Mouse (Mus musculus): ENCODE measurements around the gene Dph7.
A peak's percentile ranks its signal among the peaks of the same experiment; 100 is the strongest.
"Not testable (repeated sequence)": the region's sequence is repeated elsewhere in the genome, so short reads cannot be mapped to it uniquely, and the experiment has no call there.

The Dph7 gene

GRCm38 (mm10) chr2:24962304-24963000 lies at the start of gene Dph7:
Dph7 (plus strand) TSS chr2:24962400.
- DNase-seq, result peak; percentile 82

DNA sequence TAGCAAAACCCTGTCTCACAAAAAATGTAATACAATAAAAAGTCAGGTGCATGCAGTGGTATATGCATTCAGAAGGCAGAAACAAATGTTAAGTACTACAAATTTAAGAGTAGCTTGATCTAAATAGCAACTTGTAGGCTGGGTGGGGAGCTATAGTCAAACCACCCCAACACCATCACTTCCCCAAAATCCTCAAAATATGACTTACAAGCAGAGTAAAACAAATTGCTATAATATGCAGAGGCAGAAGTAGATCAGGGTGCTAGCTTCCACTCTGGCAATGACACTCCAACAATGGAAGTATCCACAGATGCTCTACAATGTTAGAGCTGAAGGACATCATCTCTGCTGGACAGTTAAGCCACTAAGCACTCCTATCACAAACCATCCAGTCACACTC lies 49.6 kb upstream of the Dph7 start:
- no peak for DNase-seq

DNA sequence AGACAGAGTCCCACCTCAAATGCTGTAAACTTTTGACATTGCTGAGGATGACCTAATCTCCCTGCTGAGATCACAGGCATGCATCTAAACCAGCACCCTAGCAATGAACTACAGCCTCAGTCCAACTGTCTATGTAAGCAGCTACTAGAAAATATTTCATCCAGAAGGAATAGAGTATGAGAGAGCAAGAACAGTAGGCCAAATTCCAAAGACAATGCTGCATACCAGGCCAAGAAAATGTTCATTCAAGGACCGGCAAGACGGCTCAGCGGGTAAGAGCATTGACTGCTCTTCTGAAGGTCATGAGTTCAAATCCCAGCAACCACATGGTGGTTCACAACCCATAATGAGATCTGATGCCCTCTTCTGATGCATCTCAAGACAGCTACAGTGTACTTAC lies 47.4 kb upstream of the Dph7 start:
- no peak for DNase-seq

- peak; percentile 96 for DNase-seq
Measured at GRCm38 (mm10) chr2:24918930-24919838, 43.0 kb upstream of the Dph7 start, which contains the start of gene Ehmt1. Ehmt1 (minus strand) TSS chr2:24919614.

GRCm38 (mm10) chr2:24919839-24920175 lies 42.4 kb upstream of the Dph7 start:
- no peak for DNase-seq

DNA sequence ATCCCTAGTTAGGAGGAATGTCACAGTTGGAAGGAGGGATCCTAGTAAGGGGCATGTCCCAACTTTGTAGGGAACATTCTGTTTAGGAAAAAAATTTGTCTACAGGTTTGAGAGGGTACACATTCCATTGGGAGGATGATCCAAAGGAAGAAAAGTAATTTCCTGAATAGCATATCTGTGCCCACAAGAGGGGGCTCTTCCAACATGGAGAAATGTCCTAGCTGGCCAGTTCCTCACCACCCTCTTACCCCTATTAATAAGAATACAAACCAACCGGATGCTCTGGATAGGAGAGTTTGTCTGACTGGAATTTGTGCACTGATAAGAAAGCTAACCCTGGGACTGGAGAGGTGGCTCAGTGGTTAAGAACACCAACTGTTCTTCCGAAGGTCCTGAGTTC lies 38.6 kb upstream of the Dph7 start:
- DNase-seq, result no peak

- no peak for DNase-seq
Measured at GRCm38 (mm10) chr2:24925284-24925683, 36.9 kb upstream of the Dph7 start.

- no peak for DNase-seq
Measured at GRCm38 (mm10) chr2:24926345-24926964, 35.7 kb upstream of the Dph7 start.

DNA sequence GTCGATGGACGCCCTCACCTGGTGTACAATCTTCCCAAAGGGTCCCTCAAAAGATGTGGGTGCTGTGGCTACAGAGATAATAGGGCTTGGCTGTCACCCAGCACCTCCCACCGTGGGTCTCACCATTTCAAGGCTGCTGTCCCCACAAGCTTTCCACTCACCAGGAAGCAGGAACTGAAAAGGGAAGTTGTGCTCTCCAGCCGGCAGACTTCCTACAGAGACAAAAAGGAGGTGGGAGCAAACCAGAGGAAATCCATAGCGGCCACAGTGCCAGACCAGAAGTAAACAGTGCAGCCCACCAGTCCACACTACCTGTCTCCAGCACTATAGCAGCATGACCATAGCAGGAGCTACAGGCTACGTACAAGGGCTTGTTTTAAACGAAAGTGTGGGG lies 35.2 kb upstream of the Dph7 start:
- DNase-seq, result no peak

- DNase-seq, result peak; percentile 39
Measured at GRCm38 (mm10) chr2:24927810-24928479, 34.3 kb upstream of the Dph7 start.

DNA sequence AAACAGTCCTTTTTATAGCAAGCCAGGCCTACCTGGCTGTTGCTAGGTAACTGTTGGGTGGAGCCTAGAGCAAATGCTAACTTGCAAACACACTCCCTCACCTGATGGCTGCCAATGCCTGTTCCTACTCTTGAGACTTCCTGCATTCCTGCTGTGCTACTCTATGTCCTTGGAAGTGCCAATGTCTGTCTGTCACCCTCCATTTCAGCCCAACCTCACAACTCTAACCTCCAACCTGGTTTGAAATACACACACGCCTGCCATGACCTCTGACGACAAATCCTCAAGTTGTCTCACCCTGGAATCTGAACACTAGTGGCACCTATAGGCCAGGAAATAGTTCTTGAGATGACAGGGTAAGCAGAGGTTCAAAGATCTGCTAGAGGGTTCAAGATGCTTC lies 33.1 kb upstream of the Dph7 start:
- no peak for DNase-seq

DNA sequence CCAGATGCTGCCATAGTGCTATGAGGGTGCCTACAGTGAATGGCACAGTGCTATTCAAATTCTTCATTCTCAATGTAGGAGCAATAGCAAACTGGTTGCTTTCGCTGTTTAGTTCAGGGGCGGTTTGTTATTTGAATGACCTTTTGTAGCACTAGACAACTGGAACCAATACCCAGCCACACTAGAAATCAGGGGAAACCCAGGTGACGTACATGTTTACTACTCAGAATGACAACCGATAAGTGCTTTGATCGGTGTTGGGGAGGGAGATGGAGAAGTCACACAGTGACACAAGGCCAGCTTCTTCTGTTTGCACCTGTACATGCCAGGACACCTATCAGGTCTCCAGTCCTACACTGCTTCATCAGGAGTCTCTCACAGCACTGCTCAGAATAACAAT lies 32.6 kb upstream of the Dph7 start:
- DNase-seq, result no peak

DNA sequence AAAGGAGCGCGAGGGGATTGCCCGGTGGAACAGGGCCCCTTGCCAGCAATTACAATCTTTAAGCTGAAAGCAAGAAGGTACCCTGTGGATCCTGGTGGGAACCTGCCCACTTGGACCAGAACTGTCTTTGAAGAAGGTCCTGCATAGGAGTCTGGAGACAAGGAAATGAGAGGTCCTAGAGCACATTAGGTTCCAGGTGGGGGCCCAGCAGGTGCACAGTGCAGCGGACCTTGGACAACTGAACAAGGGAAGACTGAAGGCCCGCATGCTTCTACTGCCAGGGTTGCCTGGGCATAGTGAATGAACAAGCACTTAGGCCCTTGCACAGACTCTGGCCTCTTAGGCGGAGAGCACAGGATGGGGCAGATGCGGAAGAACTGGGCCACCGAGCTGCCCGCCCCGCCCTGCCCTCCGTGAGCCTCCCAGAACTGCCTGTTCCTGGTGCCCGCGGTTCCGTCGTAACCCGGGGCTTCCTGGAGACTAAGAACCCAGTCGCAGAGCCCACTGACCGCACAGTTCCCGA lies 27.7 kb upstream of the Dph7 start:
- DNase-seq, result peak; percentile 49

DNA sequence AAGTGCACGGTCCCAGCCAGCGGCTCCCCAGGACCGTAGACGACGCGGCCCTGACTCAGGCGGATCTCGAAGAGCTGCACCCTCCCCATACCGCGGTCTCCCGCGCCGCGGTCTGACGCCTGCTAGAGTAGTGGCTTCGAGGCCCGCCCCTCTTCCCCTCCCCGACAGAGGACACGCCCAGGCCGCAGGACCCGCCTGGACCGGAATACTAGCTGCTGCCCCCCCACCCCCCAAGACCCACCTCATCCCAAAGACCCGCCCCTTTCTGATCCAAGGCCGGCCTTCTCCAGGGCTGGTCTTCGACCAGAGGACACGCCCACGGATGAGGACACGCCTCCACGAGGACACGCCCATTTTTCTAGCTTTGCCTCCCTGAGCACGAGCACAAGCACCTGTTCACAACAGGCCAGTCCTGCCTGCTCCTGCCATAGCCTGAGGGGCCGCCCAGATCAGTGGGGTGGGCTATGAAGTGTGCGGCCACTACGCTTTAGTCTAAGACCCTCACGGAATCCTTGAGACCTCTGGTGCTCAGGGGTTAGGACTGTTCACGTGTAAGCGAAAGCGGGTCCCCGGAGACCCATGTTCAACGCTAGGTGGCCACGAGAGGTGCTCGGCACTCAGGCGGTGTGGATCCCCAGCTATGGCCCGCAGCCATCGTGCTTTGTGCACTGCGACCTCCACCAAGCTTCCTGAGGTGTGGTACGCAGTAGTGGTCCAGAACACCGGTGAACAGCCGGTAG lies 27.0 kb upstream of the Dph7 start, which contains the start of gene Arrdc1:
Gene Arrdc1, minus strand, starts transcription at position 196 of the 740 bp plus-strand sequence.
- peak; percentile 87 for DNase-seq

GRCm38 (mm10) chr2:24942092-24942491 lies 20.1 kb upstream of the Dph7 start:
- no peak for DNase-seq

DNA sequence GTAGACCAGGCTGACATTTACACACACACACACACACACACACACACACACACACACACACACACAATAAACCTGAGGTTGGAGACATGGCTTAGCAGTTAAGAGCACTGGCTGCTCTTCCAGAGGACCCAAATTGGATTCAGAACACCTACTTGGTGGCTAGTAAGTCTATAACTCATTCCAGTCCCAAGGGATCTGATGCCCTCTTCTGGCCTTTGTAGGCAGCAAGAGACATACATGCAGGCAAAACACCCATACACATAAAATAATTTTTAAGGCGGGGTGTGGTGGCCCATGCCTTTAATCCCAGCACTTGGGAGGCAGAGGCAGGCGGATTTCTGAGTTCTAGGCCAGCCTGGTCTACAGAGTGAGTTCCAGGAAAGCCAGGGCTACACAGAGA lies 17.9 kb upstream of the Dph7 start:
- not testable (repeated sequence) for DNase-seq

DNA sequence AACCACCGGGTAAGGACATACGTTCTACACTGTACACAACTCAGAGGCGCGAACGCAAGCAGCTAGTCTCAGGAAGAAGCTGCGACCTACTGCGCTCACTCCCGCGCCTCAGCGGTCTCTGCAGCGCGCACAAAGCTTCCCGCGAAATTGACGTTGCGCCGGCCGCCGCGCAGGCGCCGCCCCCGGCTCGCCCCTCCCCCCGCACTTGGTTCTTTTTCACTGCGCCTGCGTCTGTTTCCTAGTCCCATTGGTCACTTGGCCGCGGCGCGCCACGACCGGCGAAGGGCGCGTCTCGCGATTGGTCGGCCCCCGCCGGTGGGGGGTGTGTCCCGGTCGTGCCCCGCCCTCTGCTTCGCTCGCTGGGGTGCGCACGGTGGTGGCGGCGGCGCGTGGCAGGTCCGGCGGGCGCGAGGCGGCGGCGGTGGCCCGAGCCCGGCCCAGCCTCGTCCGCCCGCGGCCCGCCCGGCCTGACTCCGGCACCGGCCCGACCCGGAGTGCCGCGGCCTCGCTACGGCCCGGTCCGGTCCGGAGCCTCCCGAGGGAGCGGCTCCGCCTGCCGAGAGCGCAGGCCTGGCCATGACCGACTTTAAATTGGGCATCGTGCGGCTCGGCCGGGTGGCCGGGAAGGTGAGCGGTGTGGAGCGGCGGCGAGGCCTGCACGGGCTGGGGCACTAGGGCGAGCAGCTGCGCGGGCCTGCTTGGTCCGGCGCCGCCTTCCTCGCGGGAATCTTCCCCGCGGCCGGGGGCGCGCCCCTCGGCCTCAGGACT lies 12.6 kb upstream of the Dph7 start, which contains the start of gene Zmynd19:
Gene Zmynd19, plus strand, starts transcription at position 372 of the 768 bp plus-strand sequence.
- peak; percentile 99 for DNase-seq

GRCm38 (mm10) chr2:24950189-24950535 lies 12.0 kb upstream of the Dph7 start:
- peak; percentile 28 for DNase-seq

DNA sequence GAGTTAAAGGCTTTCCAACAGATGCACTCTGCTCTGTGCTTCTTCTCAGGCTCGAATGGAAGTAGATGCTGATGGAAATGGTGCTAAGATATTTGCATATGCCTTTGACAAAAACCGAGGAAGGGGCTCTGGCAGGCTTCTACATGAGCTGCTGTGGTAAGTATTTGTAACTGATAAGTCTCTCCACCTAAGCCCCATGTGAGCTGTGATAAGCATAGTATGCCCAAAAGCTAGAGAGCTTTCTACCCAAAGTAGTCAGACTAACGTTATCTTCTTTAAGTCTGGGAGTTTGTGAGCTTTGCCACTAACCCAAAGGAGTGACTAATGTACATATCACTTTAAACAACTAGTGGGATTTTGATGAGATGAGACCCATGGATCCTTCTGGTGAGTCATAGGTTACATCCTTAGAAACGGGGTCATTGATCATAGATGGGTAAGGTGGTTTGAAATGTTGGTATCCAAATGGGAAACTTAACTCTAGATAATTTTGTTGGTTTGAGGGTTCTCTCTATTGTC lies 9.6 kb upstream of the Dph7 start:
- no peak for DNase-seq

DNA sequence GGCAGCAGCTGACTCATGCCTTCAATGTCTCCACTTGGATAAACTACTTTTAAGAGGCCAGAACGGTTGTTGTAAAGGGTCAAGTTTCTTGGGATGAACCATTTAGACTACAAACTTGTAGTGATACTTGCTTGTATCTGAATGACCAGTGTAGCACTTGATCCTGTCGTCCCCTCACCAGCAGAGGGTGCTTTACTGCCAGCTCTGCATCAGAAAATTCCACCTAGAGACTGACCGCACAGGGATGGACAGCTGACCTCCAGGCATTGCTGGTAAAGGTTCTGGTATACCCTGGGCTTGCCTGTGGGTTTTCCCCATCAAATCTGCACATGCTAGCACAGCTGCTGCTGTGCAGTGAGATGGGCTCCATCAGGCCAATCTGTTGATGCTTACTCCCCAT lies 1.3 kb upstream of the Dph7 start:
- no peak for DNase-seq

- no peak for DNase-seq
Measured at GRCm38 (mm10) chr2:24970386-24970785, 8.2 kb downstream of the Dph7 start.

All from cerebellum, adult 11 months (tissue).